ENCODE assay signal across 8 mouse cellular contexts in the genomic region with DNA sequence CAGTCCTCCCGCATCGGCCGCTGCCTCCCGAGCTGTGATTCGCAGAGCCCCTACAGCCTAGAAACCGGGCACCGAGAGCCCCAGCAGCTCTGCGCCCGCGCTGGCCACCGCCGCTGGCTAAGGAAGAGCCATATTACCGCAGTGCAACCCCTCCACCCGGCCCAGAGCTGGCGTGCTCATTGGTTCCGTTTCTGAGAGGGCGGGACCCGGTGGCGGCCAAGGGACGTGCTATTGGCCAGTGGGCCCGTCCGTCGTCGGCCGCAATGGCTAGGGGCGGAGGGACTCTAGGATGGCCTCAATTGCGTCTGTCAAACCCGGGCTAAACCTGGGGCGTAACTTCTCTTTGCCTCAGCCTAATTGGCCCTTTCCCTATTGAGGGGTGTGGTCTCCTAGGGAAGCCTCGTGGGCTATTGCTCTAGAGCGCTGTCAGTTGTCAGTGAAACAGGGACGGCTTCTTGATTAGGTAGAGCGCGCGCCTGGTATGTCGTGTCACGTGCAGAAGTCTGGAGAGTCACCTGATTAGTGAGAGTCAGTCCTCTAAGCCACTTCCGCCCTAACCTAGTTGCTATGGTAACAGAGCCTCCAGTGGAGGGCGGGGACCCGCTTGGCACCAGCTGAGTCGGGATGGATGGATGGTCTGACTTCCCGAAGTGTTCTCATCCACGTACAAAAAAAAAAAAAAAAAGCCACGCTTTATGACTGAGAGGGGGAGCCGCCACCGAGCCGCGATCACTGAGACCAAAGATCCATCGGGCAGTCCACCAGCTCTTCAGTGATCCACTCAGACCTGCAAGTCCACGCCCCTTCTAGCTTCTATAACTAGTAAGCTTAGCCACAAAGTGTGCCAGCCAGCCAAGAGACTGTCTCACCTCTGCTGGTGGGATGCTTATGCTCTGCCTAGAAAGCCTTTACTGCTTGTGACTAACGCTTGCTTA. TPM values are rescaled to one million over a fixed set of nuclear protein-coding genes. Genes with fewer than 3 reads are reported as not detected.
DNase-seq lines count a peak whose midpoint lies in the region; ATAC-seq lines count a peak whose summit lies in the region.

Uvrag (minus strand) TSS at position 158 of the 935 bp plus-strand sequence.

- peak within 1 kb of the TSS; percentile 95 for H3K4me3 ChIP-seq in hindbrain, embryonic 16.5 days (ENCODE audit: low read length)
- H3K4me3 ChIP-seq in macrophage (ENCODE audit: inconsistent target): peak within 1 kb of the TSS; percentile 64

- H3K4me1 ChIP-seq in hindbrain, embryonic 16.5 days (ENCODE audit: control insufficient read depth, insufficient read depth, low read depth, low read length): peaks cover 17% of the 10 kb centered on the region

- peaks cover 43% of the 10 kb centered on the region for H3K79me2 ChIP-seq in macrophage (ENCODE audit: inconsistent target)

- peak; percentile 92 for DNase-seq in WW6 (ENCODE audit: low read depth, low spot score)
- DNase-seq in cerebellum, postnatal 4 days (ENCODE audit: low spot score in 2 of 2): peak; percentile 99 to 100
- peak; percentile 99 for DNase-seq in gastrocnemius, adult 18-20 months (ENCODE audit: low spot score)
- DNase-seq in left cerebral cortex, adult 18-20 months (ENCODE audit: low spot score in 2 of 2): peak; percentile 99
- DNase-seq in right cerebral cortex, adult 18-20 months: peak; percentile 99
- DNase-seq in urinary bladder, postnatal 10 days (ENCODE audit: low spot score): peak; percentile 98

- no peaks in the 10 kb centered on the region for H3K36me3 ChIP-seq in hindbrain, embryonic 16.5 days (ENCODE audit: control insufficient read depth, insufficient read depth, low read length)
- no peaks in the 10 kb centered on the region for H3K36me3 ChIP-seq in macrophage (ENCODE audit: inconsistent target)

- H3K9me3 ChIP-seq in hindbrain, embryonic 16.5 days (ENCODE audit: control insufficient read depth, low read length): no peaks in the 10 kb centered on the region

- H3K9ac ChIP-seq in hindbrain, embryonic 16.5 days (ENCODE audit: low read depth, low read length): peak within 1 kb of the TSS; percentile 88

- ATAC-seq in hindbrain, embryonic 16.5 days: peak; percentile 99

- WGBS in hindbrain, embryonic 16.5 days: under 1% methylated on average over 50 of the region's 51 CpGs
- WGBS in macrophage (ENCODE audit: missing documents): under 1% methylated on average over 51 of the region's 51 CpGs

- peak within 1 kb of the TSS; percentile 75 for H3K4me2 ChIP-seq in hindbrain, embryonic 16.5 days (ENCODE audit: low read length)

- H3K27me3 ChIP-seq in hindbrain, embryonic 16.5 days (replicated peaks; ENCODE audit: control insufficient read depth, insufficient read depth, low read length): no peaks in the 10 kb centered on the region

- H3K27ac ChIP-seq in hindbrain, embryonic 16.5 days (ENCODE audit: low read depth, low read length): peak within 1 kb of the TSS; percentile 88
- peak within 1 kb of the TSS; percentile 69 for H3K27ac ChIP-seq in macrophage

RNA-seq across cellular contexts. Expression of gene Uvrag, which starts in this region (rescaled TPM):
- total RNA-seq in gastrocnemius, adult 18-20 months (2021): 1 to 10 TPM; 7.0 to 10.0 TPM
- polyA plus RNA-seq in hindbrain, embryonic 16.5 days (2015; fragmentation: Nextera tagmentation; extraction: Ambion mirVana): 14.4 and 15.3 TPM in 2 replicates
- total RNA-seq in left cerebral cortex, adult 18-20 months (2021): 10 to 100 TPM; 51.7 to 56.8 TPM
- 100 to 1,000 TPM in 25 of 26 experiments, 10 to 100 TPM in 1; 50.7 to 434 (median 284) TPM for total RNA-seq in macrophage (2018; cell fraction: chromatin; rRNA removed)
- 10 to 100 TPM; 34.5 to 59.0 (median 45.3) TPM for total RNA-seq in macrophage (2018; cell fraction: cytosol; rRNA removed)
- total RNA-seq in macrophage (2018; cell fraction: nucleus; rRNA removed): 100 to 1,000 TPM in 23 of 26 experiments, 10 to 100 TPM in 3; 61.5 to 335 (median 157) TPM
- polyA plus RNA-seq in macrophage (2018): 29.6 to 32.2 TPM (median 30.1 TPM) in 3 replicates

Comparison
In these comparisons a context has a peak if more than half of its experiments do, and no peak if none do; other contexts are left out.
1. Peak in every context shown above with its lines: DNase-seq, ATAC-seq, H3K4me3 ChIP-seq and H3K27ac ChIP-seq.
2. RNA of gene Uvrag (total RNA-seq): 51.7 to 56.8 TPM in left cerebral cortex, adult 18-20 months; 7.0 to 10.0 TPM in gastrocnemius, adult 18-20 months; every median in the first group is over 4 times any median in the second.